Mouse (Mus musculus): ENCODE measurements around the gene 4932411N23Rik.
"Not testable (repeated sequence)": the region's sequence is repeated elsewhere in the genome, so short reads cannot be mapped to it uniquely, and the experiment has no call there.

The 4932411N23Rik gene

DNA sequence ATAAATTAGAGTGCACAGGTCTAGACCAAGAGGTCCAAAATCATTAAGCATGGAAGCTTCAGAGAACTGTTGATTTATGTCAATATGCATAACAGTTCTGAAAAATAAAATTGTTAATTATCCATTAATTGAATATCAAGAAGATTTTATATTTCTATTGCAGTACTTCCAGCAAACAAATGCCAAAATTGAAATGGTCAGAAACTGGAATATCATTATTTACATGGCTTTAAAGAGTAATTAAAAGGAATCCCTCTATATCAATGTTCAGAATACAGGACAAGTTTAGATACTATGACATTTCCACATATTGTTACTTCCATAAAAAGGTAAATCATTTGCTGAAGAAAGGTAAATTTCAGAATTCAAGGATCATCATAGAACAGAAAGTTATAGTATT is at the start of gene 4932411N23Rik:
TSS of gene 4932411N23Rik (minus strand) at position 101 of the 400 bp plus-strand sequence.
- in situ Hi-C loops (cut with MboI; ENCODE audit: low sequenced_read_pairs) = no loop called here

DNA sequence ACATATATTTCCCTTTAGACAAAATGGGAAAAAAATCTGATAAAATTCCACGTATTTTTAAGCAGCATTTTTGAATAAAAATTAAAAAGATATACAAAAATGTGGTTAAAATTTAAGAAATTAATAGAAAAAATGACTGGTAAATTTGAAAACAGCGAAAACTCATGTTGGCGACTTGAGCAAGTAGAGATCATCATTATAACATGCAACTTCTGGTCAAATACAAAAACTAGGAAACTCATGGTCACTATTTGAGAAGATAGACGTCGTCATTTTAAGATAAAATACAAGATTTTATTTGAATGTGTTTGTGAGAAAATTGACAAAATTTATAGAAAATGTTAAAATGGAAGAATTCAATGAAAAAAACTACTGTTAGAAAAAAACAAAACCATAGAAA is 35.8 kb downstream of the 4932411N23Rik start:
- in situ Hi-C loops (cut with MboI; ENCODE audit: low sequenced_read_pairs) = no loop called here

DNA sequence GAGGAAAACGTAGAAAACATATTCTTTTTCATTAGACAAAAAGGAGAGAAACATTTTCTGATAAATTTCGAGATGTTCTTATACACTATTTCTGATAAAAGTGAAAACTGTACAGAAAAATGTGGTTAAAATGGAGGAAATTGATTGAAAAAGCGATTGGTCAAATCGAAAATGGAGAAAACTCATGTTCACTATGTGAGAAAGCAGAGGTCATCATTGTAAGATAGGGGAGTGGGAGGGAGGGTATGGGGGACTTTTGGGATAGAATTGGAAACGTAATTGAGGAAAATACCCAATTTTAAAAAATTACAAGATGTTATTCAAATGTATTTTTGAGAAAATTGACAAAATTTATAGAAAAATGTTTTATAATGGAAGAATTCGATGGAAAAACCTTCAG is 38.0 kb downstream of the 4932411N23Rik start:
- in situ Hi-C loops (cut with MboI; ENCODE audit: low sequenced_read_pairs) = not testable (repeated sequence)

DNA sequence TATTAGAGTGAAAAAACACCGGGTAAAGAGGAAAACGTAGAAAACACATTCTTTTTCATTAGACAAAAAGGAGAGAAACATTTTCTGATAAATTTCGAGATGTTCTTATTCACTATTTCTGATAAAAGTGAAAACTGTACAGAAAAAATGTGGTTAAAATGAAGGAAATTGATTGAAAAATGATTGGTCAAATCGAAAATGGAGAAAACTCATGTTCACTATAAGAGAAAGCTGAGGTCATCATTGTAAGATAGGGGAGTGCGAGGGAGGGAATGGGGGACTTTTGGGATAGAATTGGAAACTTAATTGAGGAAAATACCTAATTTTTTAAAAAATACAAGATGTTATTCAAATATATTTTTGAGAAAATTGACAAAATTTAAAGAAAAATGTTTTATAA is 40.8 kb downstream of the 4932411N23Rik start:
- in situ Hi-C loops (cut with MboI; ENCODE audit: low sequenced_read_pairs) = not testable (repeated sequence)

DNA sequence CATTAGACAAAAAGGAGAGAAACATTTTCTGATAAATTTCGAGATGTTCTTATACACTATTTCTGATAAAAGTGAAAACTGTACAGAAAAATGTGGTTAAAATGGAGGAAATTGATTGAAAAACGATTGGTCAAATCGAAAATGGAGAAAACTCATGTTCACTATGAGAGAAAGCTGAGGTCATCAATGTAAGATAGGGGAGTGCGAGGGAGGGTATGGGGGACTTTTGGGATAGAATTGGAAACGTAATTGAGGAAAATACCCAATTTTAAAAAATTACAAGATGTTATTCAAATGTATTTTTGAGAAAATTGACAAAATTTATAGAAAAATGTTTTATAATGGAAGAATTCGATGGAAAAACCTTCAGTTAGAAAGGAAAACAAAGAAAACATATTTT is 42.2 kb downstream of the 4932411N23Rik start:
- in situ Hi-C loops (cut with MboI; ENCODE audit: low sequenced_read_pairs) = not testable (repeated sequence)
